8 mouse cellular contexts compared by ENCODE assay signal in the genomic region with DNA sequence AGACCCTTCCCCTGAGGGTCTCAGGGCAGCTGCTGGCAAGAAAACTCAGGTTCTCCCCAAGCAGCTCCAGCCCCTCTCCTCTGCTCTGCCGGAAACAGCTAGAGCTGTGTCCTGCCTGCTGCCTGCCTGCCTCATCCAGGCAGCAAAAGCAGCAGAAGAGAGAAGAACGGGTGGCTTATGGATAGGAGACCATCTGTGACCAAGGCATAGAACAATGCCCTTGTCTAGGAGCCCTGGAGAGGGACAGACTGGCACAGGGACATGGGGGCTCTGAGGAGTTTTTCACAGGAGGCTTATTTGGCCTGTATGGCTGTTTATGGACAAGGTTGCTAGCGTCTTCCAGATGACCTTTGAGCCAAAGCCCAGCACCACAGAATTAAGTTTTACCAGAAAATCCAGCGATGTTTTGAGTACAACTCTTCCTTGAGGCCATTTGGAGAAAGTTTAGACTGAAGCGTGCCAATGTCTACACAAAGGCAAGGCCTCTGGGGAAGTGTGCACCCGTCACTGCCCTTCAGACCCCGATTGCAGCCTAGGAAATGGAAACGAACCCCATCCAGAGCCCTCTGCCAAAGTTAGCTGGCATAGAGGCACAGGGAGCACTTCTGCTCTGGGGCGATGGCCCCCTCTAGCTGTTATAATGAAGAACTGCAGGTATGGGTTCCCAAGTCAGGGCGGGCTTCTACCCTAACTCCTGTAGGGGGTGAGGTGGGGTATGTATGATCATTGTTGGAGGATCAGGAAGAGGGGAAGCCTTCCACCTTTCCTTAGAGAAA. TPM values are rescaled to one million over a fixed set of nuclear protein-coding genes. Genes with fewer than 3 reads are reported as not detected.
DNase-seq lines count a peak whose midpoint lies in the region; ATAC-seq lines count a peak whose summit lies in the region.

No protein-coding gene starts in this region.

- H3K4me1 ChIP-seq in heart, embryonic 11.5 days (ENCODE audit: control insufficient read depth, insufficient read depth, low read length): peaks cover 67% of the 10 kb centered on the region
- H3K4me1 ChIP-seq in embryonic facial prominence, embryonic 14.5 days (ENCODE audit: control insufficient read depth, insufficient read depth, low read length): peaks cover 10% of the 10 kb centered on the region
- H3K4me1 ChIP-seq in heart, embryonic 16.5 days (ENCODE audit: control insufficient read depth, insufficient read depth, low read length): peaks cover 54% of the 10 kb centered on the region

- DNase-seq in heart, adult 11 months: peak; percentile 97
- peak; percentile 89 for DNase-seq in adipocyte (ENCODE audit: low spot score)
- DNase-seq in embryonic facial prominence, embryonic 14.5 days (ENCODE audit: low spot score): peak; percentile 62
- peak; percentile 39 to 74 for DNase-seq in layer of hippocampus, adult 18-20 months (ENCODE audit: low spot score in 2 of 2)
- DNase-seq in lung, postnatal 14 days: peak; percentile 58
- DNase-seq in right cerebral cortex, postnatal 25 days: peak; percentile 32

- WGBS in heart, embryonic 11.5 days (ENCODE audit: insufficient replicate concordance): 45% methylated on average over 10 of the region's 10 CpGs
- WGBS in embryonic facial prominence, embryonic 14.5 days: 40% methylated on average over 10 of the region's 10 CpGs
- WGBS in heart, embryonic 16.5 days: 48% methylated on average over 10 of the region's 10 CpGs

- no peaks in the 10 kb centered on the region for H3K27me3 ChIP-seq in heart, embryonic 11.5 days (ENCODE audit: control insufficient read depth, insufficient read depth, low read length)
- H3K27me3 ChIP-seq in embryonic facial prominence, embryonic 14.5 days (replicated peaks; ENCODE audit: control insufficient read depth, insufficient read depth, low read length): no peaks in the 10 kb centered on the region
- H3K27me3 ChIP-seq in heart, embryonic 16.5 days (ENCODE audit: control insufficient read depth, insufficient read depth, low read length): no peaks in the 10 kb centered on the region

- H3K36me3 ChIP-seq in heart, embryonic 11.5 days (ENCODE audit: control insufficient read depth, insufficient read depth, low read length): no peaks in the 10 kb centered on the region
- H3K36me3 ChIP-seq in embryonic facial prominence, embryonic 14.5 days (ENCODE audit: control insufficient read depth, insufficient read depth, low read length): peaks cover 40% of the 10 kb centered on the region
- H3K36me3 ChIP-seq in heart, embryonic 16.5 days (ENCODE audit: control insufficient read depth, insufficient read depth): no peaks in the 10 kb centered on the region

- H3K27ac ChIP-seq in heart, embryonic 11.5 days (ENCODE audit: low read depth, low read length): no peak overlapping the region
- H3K27ac ChIP-seq in embryonic facial prominence, embryonic 14.5 days (replicated peaks; ENCODE audit: low read depth, low read length): no peak overlapping the region
- H3K27ac ChIP-seq in heart, embryonic 16.5 days (ENCODE audit: low read length): peak overlapping the region; percentile 11; the same call in 1 of the 2 replicates

- H3K4me3 ChIP-seq in heart, embryonic 11.5 days (ENCODE audit: low read depth, low read length): no peak overlapping the region
- no peak overlapping the region for H3K4me3 ChIP-seq in embryonic facial prominence, embryonic 14.5 days (ENCODE audit: low read depth, low read length)
- H3K4me3 ChIP-seq in heart, embryonic 16.5 days (ENCODE audit: low read length): no peak overlapping the region

- H3K4me2 ChIP-seq in heart, embryonic 11.5 days: no peak overlapping the region
- no peak overlapping the region for H3K4me2 ChIP-seq in embryonic facial prominence, embryonic 14.5 days (ENCODE audit: low read depth, low read length)
- no peak overlapping the region for H3K4me2 ChIP-seq in heart, embryonic 16.5 days (ENCODE audit: low read depth, low read length)

- H3K9ac ChIP-seq in heart, embryonic 11.5 days (ENCODE audit: low read depth, low read length): no peak overlapping the region; the same call in 1 of the 2 replicates
- H3K9ac ChIP-seq in embryonic facial prominence, embryonic 14.5 days (ENCODE audit: low read depth, low read length): no peak overlapping the region
- H3K9ac ChIP-seq in heart, embryonic 16.5 days (ENCODE audit: low read length): peak overlapping the region; percentile 26; the same call in 1 of the 2 replicates

- ATAC-seq in heart, embryonic 11.5 days (replicated peaks; ENCODE audit: insufficient number of reproducible peaks, low FRiP score, low TSS enrichment): no peak
- ATAC-seq in embryonic facial prominence, embryonic 14.5 days (ENCODE audit: low read depth): peak; percentile 10; the same call in 1 of the 2 replicates
- no peak for ATAC-seq in heart, embryonic 16.5 days (replicated peaks; ENCODE audit: extremely low read depth, insufficient read depth, low FRiP score)

- no peaks in the 10 kb centered on the region for H3K9me3 ChIP-seq in heart, embryonic 11.5 days (replicated peaks; ENCODE audit: control insufficient read depth, low read length)
- no peaks in the 10 kb centered on the region for H3K9me3 ChIP-seq in embryonic facial prominence, embryonic 14.5 days (ENCODE audit: control insufficient read depth, low read length)
- H3K9me3 ChIP-seq in heart, embryonic 16.5 days (replicated peaks; ENCODE audit: control insufficient read depth, low read length): no peaks in the 10 kb centered on the region

RNA-seq across cellular contexts. Expression of a gene that starts 49.3 kb away (rescaled TPM):
- 18.0 and 18.6 TPM in 2 replicates for polyA plus RNA-seq in heart, embryonic 11.5 days (2014; fragmentation: Nextera tagmentation; extraction: Ambion mirVana)
- 21.5 and 27.1 TPM in 2 replicates for polyA plus RNA-seq in embryonic facial prominence, embryonic 14.5 days (2014; fragmentation: Nextera tagmentation; extraction: Ambion mirVana)
- 17.0 and 19.4 TPM in 2 replicates for polyA plus RNA-seq in heart, embryonic 16.5 days (2015; fragmentation: Nextera tagmentation; extraction: Ambion mirVana)
- 100 to 1,000 TPM; 110 to 112 TPM for total RNA-seq in layer of hippocampus, adult 18-20 months (2021)

RNA-seq across cellular contexts. Expression of a gene that starts 55.5 kb away (rescaled TPM):
- polyA plus RNA-seq in heart, embryonic 11.5 days (2014; fragmentation: Nextera tagmentation; extraction: Ambion mirVana): 21.5 and 24.4 TPM in 2 replicates
- polyA plus RNA-seq in embryonic facial prominence, embryonic 14.5 days (2014; fragmentation: Nextera tagmentation; extraction: Ambion mirVana): 34.3 and 39.8 TPM in 2 replicates
- polyA plus RNA-seq in heart, embryonic 16.5 days (2015; fragmentation: Nextera tagmentation; extraction: Ambion mirVana): 17.6 and 18.8 TPM in 2 replicates
- 10 to 100 TPM; 20.0 to 20.1 TPM for total RNA-seq in layer of hippocampus, adult 18-20 months (2021)

RNA-seq across cellular contexts. Expression of a gene that starts 56.7 kb away (rescaled TPM):
- polyA plus RNA-seq in heart, embryonic 11.5 days (2014; fragmentation: Nextera tagmentation; extraction: Ambion mirVana): 112 and 130 TPM in 2 replicates
- polyA plus RNA-seq in embryonic facial prominence, embryonic 14.5 days (2014; fragmentation: Nextera tagmentation; extraction: Ambion mirVana): 137 and 156 TPM in 2 replicates
- 126 and 130 TPM in 2 replicates for polyA plus RNA-seq in heart, embryonic 16.5 days (2015; fragmentation: Nextera tagmentation; extraction: Ambion mirVana)
- 100 to 1,000 TPM; 192 to 196 TPM for total RNA-seq in layer of hippocampus, adult 18-20 months (2021)

Comparison
In these comparisons a context has a peak if more than half of its experiments do, and no peak if none do; other contexts are left out.
1. DNase-seq: peak in every context shown above with its lines; median percentile 97 in heart, adult 11 months; 89 in adipocyte; 62 in embryonic facial prominence, embryonic 14.5 days; 58 in lung, postnatal 14 days; 56 in layer of hippocampus, adult 18-20 months; 32 in right cerebral cortex, postnatal 25 days.